Mouse (Mus musculus) liver, postnatal 0 days (tissue): ENCODE results near the gene R3hdm4.

ENCODE experiments used
- CTCF ChIP-seq: sonication (generic); IDR thresholded peaks from 2 replicates; pipeline ENCODE4 v1.5.1; 2016; ENCODE audit warnings: antibody characterized with exemption, low read depth
- EP300 ChIP-seq: IDR thresholded peaks from 2 replicates; pipeline ENCODE4 v1.6.1; 2016; ENCODE audit warnings: antibody characterized with exemption, low read depth, mild to moderate bottlenecking

GRCm38 (mm10) chr10:79908167-79909091 lies 12.6 kb downstream of the R3hdm4 start, which contains the start of gene Med16:
- TF ChIP-seq CTCF (no peak), EP300 (no peak)
